Mouse (Mus musculus) ES-E14 (cell line): ENCODE measurements around the gene Dynll2. TPM values are rescaled to one million over a fixed set of nuclear protein-coding genes. Genes with fewer than 3 reads are reported as not detected.

ENCODE experiments used
- DNase-seq: peaks from one replicate; pipeline ENCODE4 v3.0.0-alpha.2; 2013; ENCODE audit warnings: low read depth, low spot score
- H3K27ac ChIP-seq: 2 replicates; pipeline ENCODE4 v1.5.1; 2012; ENCODE audit warnings: low read depth, mild to moderate bottlenecking, low read length, moderate library complexity, mixed read lengths; ENCODE audit not compliant: poor library complexity, insufficient read depth, severe bottlenecking
- H3K36me3 ChIP-seq: 2 replicates; pipeline ENCODE4 v1.6.1; 2012; ENCODE audit warnings: mild to moderate bottlenecking, low read length, moderate library complexity, mixed read lengths; ENCODE audit not compliant: control insufficient read depth, poor library complexity, insufficient read depth, severe bottlenecking
- H3K4me1 ChIP-seq, 2 experiments: fragments of 150-350 bp in 1 of 2; sonication (generic) in 1 of 2; 2 replicates each; pipeline ENCODE4 v1.6.1; 2012; ENCODE audit warnings: low read length in 2 of 2, mild to moderate bottlenecking in 1 of 2, mixed read lengths in 1 of 2; ENCODE audit not compliant: control insufficient read depth in 2 of 2, insufficient read depth in 2 of 2, poor library complexity in 1 of 2
- H3K4me3 ChIP-seq, 2 experiments: fragments of 150-350 bp in 1 of 2; sonication (generic) in 1 of 2; 2 replicates each; pipeline ENCODE4 v1.5.1; 2012; ENCODE audit warnings: low read length in 2 of 2, low read depth in 1 of 2, mild to moderate bottlenecking in 1 of 2, mixed read lengths in 1 of 2; ENCODE audit not compliant: insufficient read depth in 1 of 2, poor library complexity in 1 of 2, severe bottlenecking in 1 of 2
- H3K9ac ChIP-seq: 2 replicates; pipeline ENCODE4 v1.6.1; 2012; ENCODE audit warnings: low read depth, mild to moderate bottlenecking, low read length, mixed read lengths; ENCODE audit not compliant: poor library complexity, insufficient read depth, severe bottlenecking
- H3K9me3 ChIP-seq: fragments of 150-350 bp; sonication (generic); 2 replicates; pipeline ENCODE4 v1.6.1; 2012; ENCODE audit warnings: low read depth, mild to moderate bottlenecking, low read length; ENCODE audit not compliant: control insufficient read depth, insufficient read depth
- CHD2 ChIP-seq: IDR thresholded peaks from 2 replicates; pipeline ENCODE4 v1.6.1; 2014; ENCODE audit warnings: mild to moderate bottlenecking, low read depth, low read length, inconsistent platforms
- HCFC1 ChIP-seq: IDR thresholded peaks from 2 replicates; pipeline ENCODE4 v1.6.1; 2012; ENCODE audit warnings: low read length, inconsistent platforms, borderline replicate concordance; ENCODE audit not compliant: insufficient read depth
- MAFK ChIP-seq: IDR thresholded peaks from 2 replicates; pipeline ENCODE4 v1.6.1; 2014; ENCODE audit warnings: mild to moderate bottlenecking, low read depth, low read length, inconsistent platforms; ENCODE audit not compliant: insufficient read depth
- ZC3H11A ChIP-seq: IDR thresholded peaks from 2 replicates; pipeline ENCODE4 v1.6.1; 2012; ENCODE audit warnings: low read depth, mild to moderate bottlenecking, inconsistent platforms, low read length, borderline replicate concordance
- ZNF384 ChIP-seq: IDR thresholded peaks from 2 replicates; pipeline ENCODE4 v1.6.1; 2012; ENCODE audit warnings: low read depth, low read length, inconsistent platforms
- in situ Hi-C, 2 experiments: fragments of 600-800 bp; cut with MboI; formaldehyde crosslinking; loops; one replicate each; pipeline ENCODE4 v1.15.1; 2025; ENCODE audit warnings: low sequenced_read_pairs in 2 of 2, inconsistent platforms in 1 of 2; ENCODE audit not compliant: unreplicated experiment in 2 of 2
- total RNA-seq: library from RNA; depleted of rRNA; stranded (reverse); fragments of 300-350 nt; gene quantifications from 2 replicates; pipeline ENCODE4 v1.2.3, GENCODE M21; 2012; rRNA removed

Gene Dynll2
- total RNA-seq, 1 experiment = 35.8 TPM

GRCm38 (mm10) chr11:87955144-87955543, 32.2 kb downstream of the Dynll2 start:
- no peaks in the 10 kb centered on the region for H3K36me3 ChIP-seq
- DNase-seq = no peak
- H3K9ac ChIP-seq = no peak overlapping the region
- no peak overlapping the region for H3K27ac ChIP-seq
- no peaks in the 10 kb centered on the region for H3K4me1 ChIP-seq
- TF ChIP-seq ZC3H11A (no peak), CHD2 (no peak), HCFC1 (no peak), ZNF384 (no peak), MAFK (no peak)
- no peak overlapping the region for H3K4me3 ChIP-seq
- in situ Hi-C loops = no loop called here
- no peaks in the 10 kb centered on the region for H3K9me3 ChIP-seq

- in situ Hi-C loops = no loop called here
- Histone ChIP-seq H3K9ac (no peak overlapping the region), H3K4me3 (no peak overlapping the region), H3K27ac (no peak overlapping the region), H3K36me3 (no peaks in the 10 kb centered on the region), H3K9me3 (no peaks in the 10 kb centered on the region), H3K4me1 (no peaks in the 10 kb centered on the region)
- no peak for DNase-seq
- TF ChIP-seq HCFC1 (no peak), MAFK (no peak)
Measured at GRCm38 (mm10) chr11:87949990-87950389, 37.3 kb downstream of the Dynll2 start.

- TF ChIP-seq ZNF384 (no peak), ZC3H11A (no peak), MAFK (no peak), CHD2 (no peak), HCFC1 (no peak)
- Histone ChIP-seq H3K9me3 (no peaks in the 10 kb centered on the region), H3K4me1 (no peaks in the 10 kb centered on the region), H3K36me3 (no peaks in the 10 kb centered on the region), H3K27ac (no peak overlapping the region), H3K4me3 (no peak overlapping the region), H3K9ac (no peak overlapping the region)
- DNase-seq = no peak
- in situ Hi-C loops = no loop called here
Measured at GRCm38 (mm10) chr11:87935467-87935866, 51.9 kb downstream of the Dynll2 start.

GRCm38 (mm10) chr11:87933731-87934130, 53.6 kb downstream of the Dynll2 start:
- no peak overlapping the region for H3K4me3 ChIP-seq

GRCm38 (mm10) chr11:87930348-87930747, 57.0 kb downstream of the Dynll2 start:
- H3K4me1 ChIP-seq = no peaks in the 10 kb centered on the region
- no peak overlapping the region for H3K9ac ChIP-seq
- in situ Hi-C loops = no loop called here
- H3K4me3 ChIP-seq = no peak overlapping the region
- no peak for DNase-seq
- H3K36me3 ChIP-seq = no peaks in the 10 kb centered on the region
- H3K9me3 ChIP-seq = no peaks in the 10 kb centered on the region
- no peak overlapping the region for H3K27ac ChIP-seq
- TF ChIP-seq MAFK = peak; percentile 65; the same call in 1 of the 2 replicates
- no peak for TF ChIP-seq ZNF384

More at GRCm38 (mm10) chr11:87933731-87934130, 53.6 kb downstream of the Dynll2 start:
- Histone ChIP-seq H3K27ac (no peak overlapping the region), H3K9me3 (no peaks in the 10 kb centered on the region), H3K9ac (no peak overlapping the region), H3K4me1 (no peaks in the 10 kb centered on the region), H3K36me3 (no peaks in the 10 kb centered on the region)
- TF ChIP-seq ZC3H11A (no peak), HCFC1 (no peak), MAFK (no peak)
- DNase-seq = no peak
- in situ Hi-C loops = no loop called here

Other genes with a start within 250 kb of the Dynll2 start
- gene Supt4a, start 250.0 kb downstream of the Dynll2 start, total RNA-seq = 178 and 220 TPM in 2 replicates
- 1.8 and 5.2 TPM in 2 replicates for gene Tspoap1, start 227.0 kb downstream of the Dynll2 start, total RNA-seq
- gene Mpo, start 194.0 kb downstream of the Dynll2 start, total RNA-seq = not detected in 2 replicates
- gene Lpo, start 159.2 kb downstream of the Dynll2 start, total RNA-seq = not detected in 2 replicates
- 14.2 and 21.1 TPM in 2 replicates for gene Mks1, start 134.3 kb downstream of the Dynll2 start, total RNA-seq
- 0.31 and 0.53 TPM in 2 replicates for gene Epx, start 112.0 kb downstream of the Dynll2 start, total RNA-seq
- gene Olfr462, start 95.3 kb downstream of the Dynll2 start, total RNA-seq = not detected in 2 replicates
- gene Olfr463, start 90.1 kb downstream of the Dynll2 start, total RNA-seq = not detected in 2 replicates
- gene Olfr464, start 66.6 kb downstream of the Dynll2 start, total RNA-seq = not detected in 2 replicates
- 369 and 432 TPM in 2 replicates for gene Srsf1, start 59.8 kb upstream of the Dynll2 start, total RNA-seq
- gene Vezf1, start 80.7 kb upstream of the Dynll2 start, total RNA-seq = 12.6 and 13.2 TPM in 2 replicates
- 8.0 and 8.7 TPM in 2 replicates for gene Cuedc1, start 110.5 kb upstream of the Dynll2 start, total RNA-seq
- gene Mrps23, start 216.9 kb upstream of the Dynll2 start, total RNA-seq = 94.7 and 139 TPM in 2 replicates